Mouse (Mus musculus) kidney, embryonic 14.5 days (tissue): Measurements from ENCODE around the gene Csnk2a1. TPM values are rescaled to one million over a fixed set of nuclear protein-coding genes. Genes with fewer than 3 reads are reported as not detected.
A peak's percentile ranks its signal among the peaks of the same experiment; 100 is the strongest.

ENCODE experiments used
- ATAC-seq: fragments of 200-750 bp; cut with Nextera tagmentation; 2 replicates; pipeline ENCODE4 v1.8.0; 2017; ENCODE audit warnings: moderate number of reproducible peaks, mild to moderate bottlenecking, moderate TSS enrichment, moderate library complexity; ENCODE audit not compliant: low FRiP score, low TSS enrichment
- H3K27ac ChIP-seq: fragments of 300-500 bp; sonication (generic); 2 replicates; pipeline ENCODE4 v1.5.1; 2014; ENCODE audit warnings: low read depth, mild to moderate bottlenecking, low read length, moderate library complexity, mixed read lengths
- H3K27me3 ChIP-seq: fragments of 300-500 bp; sonication (generic); 2 replicates; pipeline ENCODE4 v1.6.1; 2014; ENCODE audit warnings: mild to moderate bottlenecking, low read length; ENCODE audit not compliant: control insufficient read depth, insufficient read depth
- H3K36me3 ChIP-seq: fragments of 300-500 bp; sonication (generic); 2 replicates; pipeline ENCODE4 v1.6.1; 2014; ENCODE audit warnings: low read length, mixed read lengths; ENCODE audit not compliant: control insufficient read depth, insufficient read depth
- H3K4me1 ChIP-seq: fragments of 300-500 bp; sonication (generic); 2 replicates; pipeline ENCODE4 v1.6.1; 2014; ENCODE audit warnings: low read length, mixed read lengths; ENCODE audit not compliant: control insufficient read depth, insufficient read depth
- H3K4me2 ChIP-seq: fragments of 300-500 bp; sonication (generic); replicated peaks from 2 replicates; pipeline ENCODE4 v1.6.1; 2014; ENCODE audit warnings: low read depth, mild to moderate bottlenecking, low read length
- H3K4me3 ChIP-seq: fragments of 300-500 bp; sonication (generic); 2 replicates; pipeline ENCODE4 v1.5.1; 2014; ENCODE audit warnings: mild to moderate bottlenecking, low read length
- H3K9ac ChIP-seq: fragments of 300-500 bp; sonication (generic); 2 replicates; pipeline ENCODE4 v1.6.1; 2014; ENCODE audit warnings: low read depth, mild to moderate bottlenecking, low read length, moderate library complexity
- H3K9me3 ChIP-seq: fragments of 300-500 bp; sonication (generic); 2 replicates; pipeline ENCODE4 v1.6.1; 2016; ENCODE audit warnings: low read length; ENCODE audit not compliant: control insufficient read depth
- WGBS: fragments of 180-500 bp; shearing (Covaris S2); extraction: QIAGEN DNeasy Blood & Tissue Kit; methylation state at CpG from one replicate; pipeline ENCODE4 v1.1.7; 2014; 5-methylcytosine and 5-hydroxymethylcytosine counted together
- polyA plus RNA-seq: library from polyadenylated mRNA; unstranded; fragments of >200 nt; fragmentation: Nextera tagmentation; extraction: Ambion mirVana; gene quantifications from 2 replicates; pipeline ENCODE4 v1.2.1, GENCODE M21; 2014

Csnk2a1 gene
- polyA plus RNA-seq, 1 experiment from 2014 or later: 136 TPM

GRCm38 (mm10) chr2:152223521-152224300 lies 2.9 kb upstream of the Csnk2a1 start:
- Histone ChIP-seq H3K4me3 (no peak overlapping the region), H3K4me2 (no peak overlapping the region), H3K9ac (no peak overlapping the region), H3K36me3 (no peaks in the 10 kb centered on the region), H3K4me1 (peaks cover 10% of the 10 kb centered on the region), H3K27ac (no peak overlapping the region), H3K9me3 (no peaks in the 10 kb centered on the region), H3K27me3 (no peaks in the 10 kb centered on the region)
- no peak for ATAC-seq
- WGBS: 77% methylated on average over 8 of the region's 8 CpGs

- Histone ChIP-seq H3K27ac (no peak overlapping the region; the same call in 1 of the 2 replicates), H3K4me2 (peak overlapping the region; percentile 45), H3K9ac (peak overlapping the region; percentile 97; the same call in 1 of the 2 replicates), H3K27me3 (no peaks in the 10 kb centered on the region), H3K36me3 (0 out of 2 replicates have a peak, but pooled peaks cover 3% of the 10 kb centered on the region), H3K4me3 (no peak overlapping the region), H3K9me3 (no peaks in the 10 kb centered on the region), H3K4me1 (peaks cover 13% of the 10 kb centered on the region)
- ATAC-seq: no peak
- 79% methylated on average over 7 of the region's 7 CpGs for WGBS
Measured at GRCm38 (mm10) chr2:152225536-152225935, 1.1 kb upstream of the Csnk2a1 start.

- Histone ChIP-seq H3K4me3 (peak overlapping the region; percentile 97), H3K27me3 (no peaks in the 10 kb centered on the region), H3K4me1 (peaks cover 13% of the 10 kb centered on the region), H3K36me3 (0 out of 2 replicates have a peak, but pooled peaks cover 3% of the 10 kb centered on the region), H3K27ac (peak overlapping the region; percentile 99), H3K9ac (peak overlapping the region; percentile 97), H3K9me3 (no peaks in the 10 kb centered on the region), H3K4me2 (peak overlapping the region; percentile 38)
- 2% methylated on average over 38 of the region's 38 CpGs for WGBS
- peak; percentile 85 for ATAC-seq
Measured at GRCm38 (mm10) chr2:152227051-152227481, 427 bp downstream of the Csnk2a1 start.

- Histone ChIP-seq H3K36me3 (0 out of 2 replicates have a peak, but pooled peaks cover 3% of the 10 kb centered on the region), H3K4me2 (no peak overlapping the region), H3K27ac (no peak overlapping the region), H3K27me3 (no peaks in the 10 kb centered on the region), H3K9me3 (no peaks in the 10 kb centered on the region), H3K4me3 (no peak overlapping the region), H3K9ac (no peak overlapping the region), H3K4me1 (peaks cover 13% of the 10 kb centered on the region)
- no peak for ATAC-seq
Measured at GRCm38 (mm10) chr2:152230046-152230445, 3.4 kb downstream of the Csnk2a1 start.

- no peaks in the 10 kb centered on the region for H3K27me3 ChIP-seq
- H3K36me3 ChIP-seq: peaks cover 28% of the 10 kb centered on the region
- H3K9ac ChIP-seq: no peak overlapping the region
- ATAC-seq: no peak
- no peak overlapping the region for H3K4me2 ChIP-seq
- H3K27ac ChIP-seq: no peak overlapping the region
- no peaks in the 10 kb centered on the region for H3K4me1 ChIP-seq
- H3K4me3 ChIP-seq: no peak overlapping the region
- WGBS: 82% methylated on average over 1 of the region's 1 CpGs
- H3K9me3 ChIP-seq: no peaks in the 10 kb centered on the region
Measured at GRCm38 (mm10) chr2:152237926-152238325, 11.3 kb downstream of the Csnk2a1 start.

- H3K4me3 ChIP-seq: no peak overlapping the region
- no peaks in the 10 kb centered on the region for H3K27me3 ChIP-seq
- no peaks in the 10 kb centered on the region for H3K4me1 ChIP-seq
- no peak for ATAC-seq
- H3K27ac ChIP-seq: no peak overlapping the region
- no peaks in the 10 kb centered on the region for H3K9me3 ChIP-seq
- H3K36me3 ChIP-seq: peaks cover 28% of the 10 kb centered on the region
- WGBS: 30% methylated on average over 2 of the region's 2 CpGs
- no peak overlapping the region for H3K9ac ChIP-seq
- no peak overlapping the region for H3K4me2 ChIP-seq
Measured at GRCm38 (mm10) chr2:152240580-152240979, 13.9 kb downstream of the Csnk2a1 start.

GRCm38 (mm10) chr2:152247213-152247612 lies 20.6 kb downstream of the Csnk2a1 start:
- no peak overlapping the region for H3K4me3 ChIP-seq
- H3K9me3 ChIP-seq: no peaks in the 10 kb centered on the region
- no peaks in the 10 kb centered on the region for H3K27me3 ChIP-seq
- no peaks in the 10 kb centered on the region for H3K4me1 ChIP-seq
- H3K4me2 ChIP-seq: no peak overlapping the region
- H3K36me3 ChIP-seq: peaks cover 23% of the 10 kb centered on the region
- no peak for ATAC-seq
- no peak overlapping the region for H3K27ac ChIP-seq
- H3K9ac ChIP-seq: no peak overlapping the region
- whole genome bisulfite sequencing: 86% methylated on average over 1 of the region's 1 CpGs

- H3K36me3 ChIP-seq: peaks cover 42% of the 10 kb centered on the region
Measured at GRCm38 (mm10) chr2:152250511-152250910, 23.9 kb downstream of the Csnk2a1 start.

GRCm38 (mm10) chr2:152259739-152260138 lies 33.1 kb downstream of the Csnk2a1 start:
- Histone ChIP-seq H3K36me3 (peaks cover 71% of the 10 kb centered on the region), H3K27me3 (no peaks in the 10 kb centered on the region), H3K4me3 (no peak overlapping the region), H3K4me1 (no peaks in the 10 kb centered on the region), H3K9me3 (no peaks in the 10 kb centered on the region), H3K9ac (no peak overlapping the region), H3K4me2 (no peak overlapping the region), H3K27ac (no peak overlapping the region)
- 87% methylated on average over 1 of the region's 1 CpGs for WGBS
- no peak for ATAC-seq

More at GRCm38 (mm10) chr2:152250511-152250910, 23.9 kb downstream of the Csnk2a1 start:
- Histone ChIP-seq H3K4me3 (no peak overlapping the region), H3K9me3 (no peaks in the 10 kb centered on the region), H3K4me2 (no peak overlapping the region), H3K9ac (no peak overlapping the region), H3K27me3 (no peaks in the 10 kb centered on the region), H3K27ac (no peak overlapping the region), H3K4me1 (no peaks in the 10 kb centered on the region)
- no peak for ATAC-seq
- 71% methylated on average over 2 of the region's 4 CpGs for WGBS
